Mouse (Mus musculus): ENCODE data around the gene Gm20388.

The Gm20388 gene

DNA sequence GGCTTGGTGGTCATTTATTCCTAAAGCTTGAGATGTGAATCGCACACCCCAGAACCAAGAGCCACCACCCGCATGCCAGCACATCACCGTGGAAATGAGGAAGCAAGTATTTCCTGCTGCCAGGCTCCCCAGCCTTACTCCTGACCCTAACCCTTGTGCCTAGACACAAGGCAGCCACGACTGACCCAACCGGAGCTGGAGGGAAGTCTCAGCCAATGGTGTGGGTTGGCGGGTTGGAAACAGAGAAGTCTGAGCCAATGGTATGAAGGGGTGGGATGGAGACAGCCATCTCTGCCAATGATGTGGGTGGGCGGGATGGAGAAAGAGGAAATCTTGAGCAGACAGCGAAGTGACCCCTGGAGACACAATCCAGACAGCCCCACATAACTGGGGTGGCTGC is 1314.1 kb downstream of the Gm20388 start:
- no peak for DNase-seq (ENCODE audit: low spot score in 2 of 2)

DNA sequence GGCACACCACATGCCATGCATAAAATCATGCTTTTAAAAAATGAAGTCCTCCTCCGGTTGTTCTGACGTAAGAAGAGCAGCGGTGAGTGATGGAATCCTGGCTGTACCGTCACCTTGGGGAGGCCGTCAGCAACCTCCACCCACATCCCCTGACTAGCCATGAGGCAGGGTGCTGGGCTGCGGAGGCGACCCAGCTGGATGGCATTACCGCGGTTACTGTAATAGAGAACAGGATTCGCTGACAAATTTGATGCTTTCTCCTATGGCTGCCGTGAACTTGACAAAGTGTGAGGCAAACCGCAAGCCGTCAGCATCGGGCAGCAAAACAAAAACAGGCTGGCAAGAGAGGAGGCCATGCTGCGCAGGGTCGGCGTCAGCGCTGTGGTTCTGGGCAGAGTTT is 1317.1 kb downstream of the Gm20388 start:
- DNase-seq (ENCODE audit: low spot score in 2 of 2): no peak

DNA sequence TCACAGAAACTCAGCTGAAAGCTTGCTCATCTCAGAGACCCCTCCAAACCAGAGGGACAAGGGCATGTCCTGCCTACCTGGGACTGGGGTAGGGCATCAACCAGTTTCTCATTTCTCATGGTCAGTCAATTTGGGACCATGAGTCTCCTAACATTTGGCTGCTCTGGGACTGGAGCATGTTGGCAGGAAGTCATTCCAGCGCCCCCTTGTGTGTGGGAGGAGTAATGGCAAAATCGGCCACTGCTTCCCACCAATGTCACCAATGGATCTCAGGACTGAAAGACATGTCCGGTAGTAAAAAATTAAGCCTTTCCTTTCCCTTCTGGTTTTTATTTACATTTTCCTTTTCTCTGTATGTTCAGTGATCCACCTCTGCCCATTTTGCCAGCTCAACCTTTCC is 1318.3 kb downstream of the Gm20388 start:
- no peak for DNase-seq (ENCODE audit: low spot score in 2 of 2)

- DNase-seq (ENCODE audit: low spot score in 2 of 2): no peak
Measured at GRCm38 (mm10) chr8:121229550-121229949, 1318.9 kb downstream of the Gm20388 start.

DNA sequence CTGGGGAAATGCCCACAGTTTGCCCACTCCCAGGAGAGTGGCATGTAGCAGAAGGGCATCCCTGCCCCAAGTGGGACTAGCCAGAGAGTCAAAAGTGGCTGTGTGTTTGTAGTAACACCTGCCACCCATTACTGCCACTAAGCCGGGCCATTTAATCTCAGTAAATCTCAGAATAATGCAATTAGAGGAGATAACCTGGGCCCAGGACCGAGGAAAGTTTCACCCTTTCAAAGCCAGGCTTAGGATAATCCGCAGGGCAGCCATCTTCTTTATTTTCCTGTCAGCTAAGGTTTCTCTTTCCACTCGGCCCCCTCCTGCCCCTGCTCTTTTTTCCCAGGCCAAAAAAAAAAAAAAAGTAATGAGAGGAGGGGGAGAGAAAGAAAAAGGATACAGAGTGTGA is 1322.6 kb downstream of the Gm20388 start:
- DNase-seq (ENCODE audit: low spot score in 2 of 2): no peak

DNA sequence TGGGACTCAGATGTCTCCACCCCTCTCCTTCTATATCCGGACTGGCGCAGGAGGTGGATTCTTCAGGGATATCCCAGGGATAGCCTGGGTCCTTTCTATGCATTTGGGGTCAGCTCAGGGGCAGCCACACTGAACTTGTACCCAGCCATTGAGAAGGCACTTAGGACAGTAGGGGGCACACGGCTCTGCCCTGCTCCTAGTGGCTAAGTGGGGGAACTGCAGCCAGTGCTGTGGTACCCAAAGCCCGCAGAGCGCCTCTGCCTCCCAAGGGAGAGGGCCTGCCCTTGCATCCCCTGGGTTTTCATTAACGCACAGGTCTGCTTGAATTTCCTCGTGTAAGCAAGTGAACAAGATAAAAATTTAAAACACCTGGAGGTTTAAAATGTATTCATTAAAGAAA is 1324.3 kb downstream of the Gm20388 start:
- DNase-seq (ENCODE audit: low spot score in 2 of 2): no peak

DNA sequence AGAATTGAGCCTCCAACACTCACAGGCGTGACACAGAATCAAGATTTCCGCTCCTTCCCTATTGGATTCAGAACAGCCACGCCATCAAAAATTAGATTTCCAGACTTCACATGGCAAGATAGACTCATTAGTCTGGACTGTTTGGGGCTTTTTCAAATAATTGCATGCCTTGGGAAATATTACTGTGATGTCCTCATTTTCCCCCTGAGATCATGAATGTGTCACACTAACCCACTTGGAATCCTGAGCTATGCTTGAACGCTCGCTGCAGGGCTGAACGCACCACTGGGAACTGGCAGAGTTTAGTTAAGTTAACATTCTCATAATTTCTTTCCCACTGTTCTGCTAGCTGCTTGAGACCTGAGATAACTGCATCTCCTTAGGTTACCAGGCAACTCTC is 1329.0 kb downstream of the Gm20388 start:
- DNase-seq (ENCODE audit: low spot score in 2 of 2): no peak

- DNase-seq (ENCODE audit: low spot score in 2 of 2): no peak
Measured at GRCm38 (mm10) chr8:121241761-121242552, 1331.3 kb downstream of the Gm20388 start.

- no peak for DNase-seq (ENCODE audit: low spot score in 2 of 2)
Measured at GRCm38 (mm10) chr8:121242671-121243070, 1332.0 kb downstream of the Gm20388 start.

DNA sequence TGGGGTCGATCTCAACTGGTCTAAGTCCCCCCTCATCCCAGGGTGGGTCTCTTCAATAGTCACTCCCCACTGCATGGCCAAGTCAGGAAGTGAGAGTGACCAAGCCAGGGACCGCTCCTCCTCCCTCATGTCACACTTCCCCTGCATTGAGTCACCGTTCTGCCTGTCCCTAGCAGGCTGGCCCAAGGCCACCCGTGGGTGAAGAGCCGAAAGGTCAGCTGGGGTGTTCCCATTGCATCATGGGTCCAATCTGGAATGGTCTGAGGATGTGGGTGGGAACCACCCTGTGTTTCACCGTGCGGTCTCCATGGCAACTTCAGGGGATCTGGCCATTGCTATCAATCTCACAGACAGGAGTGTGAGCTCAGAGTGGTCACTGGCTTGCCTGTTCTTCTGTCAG is 1338.2 kb downstream of the Gm20388 start:
- no peak for DNase-seq (ENCODE audit: low spot score in 2 of 2)

DNA sequence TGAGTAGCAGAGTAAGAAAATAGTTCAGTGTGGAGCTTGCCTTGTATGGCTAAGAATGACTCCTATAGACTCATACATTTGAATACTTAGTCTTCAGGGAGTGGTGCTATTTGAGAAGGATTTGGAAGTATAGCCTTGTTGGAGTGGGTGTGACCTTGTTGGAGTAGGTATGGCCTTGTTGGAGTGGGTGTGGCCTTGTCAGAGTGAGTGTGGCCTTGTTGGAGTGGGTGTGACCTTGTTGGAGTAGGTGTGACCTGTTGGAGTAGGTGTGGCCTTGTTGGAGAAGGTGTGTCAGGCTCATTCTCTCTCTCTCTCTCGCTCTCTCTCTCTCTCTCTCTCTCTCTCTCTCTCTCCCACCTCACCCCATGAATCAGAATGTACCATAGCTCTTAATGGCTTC is 1338.8 kb downstream of the Gm20388 start:
- DNase-seq (ENCODE audit: low spot score in 2 of 2): no peak

DNA sequence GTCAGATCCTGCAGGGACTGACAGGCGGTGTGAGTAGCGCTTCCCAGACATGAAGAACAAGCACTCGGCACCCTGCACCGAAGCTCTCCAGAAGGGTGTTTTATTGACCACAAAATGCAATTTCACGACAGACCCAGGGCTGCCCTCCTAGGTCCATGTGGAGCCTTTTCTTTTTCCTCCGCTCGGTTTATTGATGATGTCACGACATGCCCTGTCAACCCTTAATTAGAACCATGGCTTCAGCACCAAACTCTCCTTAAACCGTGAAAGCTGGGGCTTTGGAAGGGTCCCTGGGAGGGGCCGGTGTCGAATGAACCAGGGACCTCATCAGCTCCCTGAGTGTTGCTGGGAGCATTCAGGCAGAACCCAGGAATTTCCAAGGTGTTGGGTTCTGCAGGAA is 1340.4 kb downstream of the Gm20388 start:
- no peak for DNase-seq (ENCODE audit: low spot score in 2 of 2)

DNA sequence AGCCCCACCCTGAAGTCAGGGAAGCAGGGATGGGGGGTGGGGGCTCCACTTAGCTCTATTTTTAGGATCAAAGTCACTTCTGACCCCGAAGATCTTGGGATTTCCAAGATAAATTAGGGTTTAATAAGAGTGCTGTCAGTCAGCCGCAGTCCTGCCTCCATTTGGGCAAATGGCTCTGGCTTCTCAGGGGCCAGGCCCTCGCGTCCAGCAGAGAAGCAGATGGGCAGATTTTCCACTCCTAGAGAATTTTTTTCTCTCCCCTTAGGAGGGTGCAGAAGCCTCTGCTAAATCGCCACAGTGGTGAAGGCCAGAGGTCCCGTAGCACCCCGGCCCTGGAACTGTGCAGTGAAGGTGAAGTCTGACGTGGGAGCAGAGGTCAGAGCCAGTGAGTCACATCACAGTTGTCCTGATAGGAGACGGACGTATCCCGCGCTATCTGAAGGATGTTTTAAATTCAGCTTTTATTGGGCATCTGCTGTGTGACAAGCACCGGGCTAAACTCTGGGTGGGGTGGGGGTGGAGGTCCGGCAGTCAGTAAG is 1345.2 kb downstream of the Gm20388 start:
- no peak for DNase-seq (ENCODE audit: low spot score in 2 of 2)

- DNase-seq (ENCODE audit: low spot score in 2 of 2): peak in 1 of 2 experiments; percentile 18
Measured at GRCm38 (mm10) chr8:121258126-121258792, 1347.6 kb downstream of the Gm20388 start.

DNA sequence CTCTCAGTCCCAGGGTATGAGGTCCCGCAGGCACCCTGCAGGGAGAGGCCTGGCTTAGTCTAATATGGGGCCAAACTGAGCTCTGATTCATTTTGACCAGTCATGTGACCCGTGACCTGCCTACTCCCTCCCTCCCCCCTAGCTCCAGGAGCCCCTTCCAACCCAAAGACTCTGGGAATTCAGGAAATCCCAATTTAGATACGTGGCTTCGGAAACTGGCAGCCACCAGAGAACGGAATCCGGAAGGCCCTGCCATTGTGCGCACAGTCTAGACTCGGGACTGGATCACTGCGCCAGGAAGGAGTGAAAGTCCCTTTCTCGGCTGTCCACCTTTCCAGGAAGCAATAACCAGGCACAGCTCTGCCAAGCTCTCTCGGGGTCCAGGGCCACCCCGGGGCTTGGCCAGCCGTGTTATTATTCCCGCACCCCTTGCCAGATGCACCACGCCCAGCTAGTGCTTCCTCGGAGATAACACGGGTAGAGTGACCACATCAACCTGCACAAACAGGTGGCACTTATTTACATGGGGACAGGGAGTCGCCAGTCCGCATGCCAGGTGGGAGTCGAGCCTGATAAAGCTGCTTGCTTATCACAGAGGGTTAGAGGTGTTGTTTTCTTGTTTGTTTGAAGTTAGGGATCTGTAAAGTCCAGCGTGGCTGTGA is 1352.2 kb downstream of the Gm20388 start:
- peak; percentile 54 to 66 for DNase-seq (ENCODE audit: low spot score in 2 of 2)

DNA sequence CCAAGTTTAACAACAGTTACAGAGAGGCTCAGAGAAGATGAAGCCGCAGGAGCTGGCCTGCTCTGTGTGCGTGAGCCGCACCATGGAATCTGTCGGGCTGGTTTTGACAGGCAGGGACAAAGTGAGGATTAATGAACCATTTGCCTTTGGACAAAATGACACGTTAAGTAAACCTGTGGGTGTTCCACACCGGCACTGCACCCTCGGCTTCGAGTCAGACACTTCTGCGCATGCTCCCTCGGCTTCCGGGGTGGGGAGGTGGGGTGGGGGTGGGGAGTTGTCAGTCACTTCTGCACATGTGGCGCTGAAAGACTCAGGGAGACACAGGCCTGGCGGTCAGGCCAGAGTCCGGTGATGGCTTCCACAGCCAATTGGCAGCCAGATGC is 1352.7 kb downstream of the Gm20388 start:
- DNase-seq (ENCODE audit: low spot score in 2 of 2): peak; percentile 29 to 44

- DNase-seq (ENCODE audit: low spot score in 2 of 2): peak; percentile 48 to 78
Measured at GRCm38 (mm10) chr8:121264260-121264659, 1353.6 kb downstream of the Gm20388 start.

- DNase-seq (ENCODE audit: low spot score in 2 of 2): no peak
Measured at GRCm38 (mm10) chr8:121271542-121271941, 1360.9 kb downstream of the Gm20388 start.

DNA sequence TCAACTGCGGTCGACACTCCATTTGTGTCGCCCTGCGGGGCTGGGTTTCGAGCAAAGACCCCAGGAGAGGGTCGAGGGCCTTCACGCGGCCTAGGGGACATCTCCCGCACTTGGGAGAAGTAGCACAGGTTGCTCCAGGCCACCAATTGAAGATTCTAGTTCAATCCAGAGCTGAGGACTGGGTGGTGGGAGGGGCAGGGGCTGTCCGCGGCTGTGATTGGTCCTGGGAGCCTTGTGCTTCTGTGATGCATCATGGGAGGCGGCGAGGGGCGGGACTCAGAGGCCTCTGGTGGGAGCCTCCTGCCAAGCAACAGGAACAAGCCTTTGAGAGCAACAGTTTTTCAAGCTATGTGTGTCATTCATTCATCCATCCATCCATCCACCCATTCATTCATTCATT is 1362.6 kb downstream of the Gm20388 start:
- DNase-seq (ENCODE audit: low spot score in 2 of 2): no peak

DNA sequence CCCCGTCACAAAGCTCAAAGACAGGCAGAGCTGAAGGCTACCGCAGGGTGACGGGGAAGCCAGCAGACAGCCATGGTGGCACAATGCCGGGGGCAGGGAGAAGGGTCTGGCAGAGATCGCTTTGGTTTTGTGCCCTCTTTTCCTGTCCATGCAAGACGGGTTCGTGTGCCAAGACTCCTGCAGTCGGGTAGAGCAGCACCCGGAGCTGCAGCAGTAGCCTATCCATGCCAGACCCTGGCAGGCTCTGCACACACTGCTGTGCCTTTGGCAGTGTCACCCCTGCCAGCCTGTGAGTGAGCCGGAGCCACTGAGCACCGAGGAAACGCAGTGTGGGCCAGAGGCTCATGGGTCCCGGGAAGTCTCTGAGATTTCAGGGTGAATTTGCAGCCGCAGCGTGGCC is 1363.0 kb downstream of the Gm20388 start:
- DNase-seq (ENCODE audit: low spot score in 2 of 2): no peak

DNA sequence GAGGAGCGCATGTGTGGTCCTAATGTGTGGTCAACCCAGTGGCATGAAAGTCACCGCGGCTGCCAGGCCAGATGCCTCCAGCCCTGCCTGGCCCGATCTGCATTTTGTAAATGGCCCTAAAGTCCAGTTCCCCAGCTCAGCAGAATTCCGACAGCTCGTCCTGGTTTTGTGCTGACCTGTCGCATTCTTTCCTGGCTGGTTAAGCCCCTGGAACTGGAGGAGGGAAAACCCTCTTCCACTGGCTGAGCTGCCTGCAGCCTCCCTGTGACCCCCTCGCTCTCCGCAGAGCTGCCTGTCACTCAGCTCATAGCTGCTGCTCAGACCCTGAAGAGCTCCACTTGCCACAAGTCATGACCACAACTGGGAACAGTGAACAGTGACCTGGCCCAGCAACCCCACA is 1369.8 kb downstream of the Gm20388 start:
- no peak for DNase-seq (ENCODE audit: low spot score in 2 of 2)

DNA sequence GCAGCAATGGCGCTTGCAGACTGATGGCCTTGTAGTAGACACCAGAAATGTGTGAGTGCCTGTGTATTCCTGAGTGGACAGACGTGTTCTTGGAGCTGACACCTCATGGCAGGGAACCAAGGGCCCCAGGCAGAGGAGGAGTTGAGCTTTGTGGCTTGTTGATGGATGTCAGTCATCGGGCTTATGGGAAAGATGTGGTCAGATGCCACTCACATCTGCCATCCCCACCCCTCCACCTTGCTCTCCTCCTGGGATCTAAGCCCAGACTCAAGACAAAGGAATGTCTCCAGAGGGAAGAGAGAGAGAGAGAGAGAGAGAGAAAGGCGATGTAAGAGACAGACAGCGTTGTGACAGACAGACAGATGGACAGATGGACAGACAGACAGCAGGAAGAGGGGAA is 1378.7 kb downstream of the Gm20388 start:
- no peak for DNase-seq (ENCODE audit: low spot score in 2 of 2)

GRCm38 (mm10) chr8:121290547-121290946 is 1379.9 kb downstream of the Gm20388 start:
- no peak for DNase-seq (ENCODE audit: low spot score in 2 of 2)

All from urinary bladder, adult 18-20 months (tissue).